Mouse (Mus musculus) bone marrow macrophage, adult 2 months (primary cell): ENCODE measurements around the gene Lrrc8c.

ENCODE experiments used
- CTCF ChIP-seq: IDR thresholded peaks from 2 replicates; pipeline ENCODE4 v1.5.1; 2012; ENCODE audit warnings: low read depth, mild to moderate bottlenecking, low read length, moderate library complexity
- POLR2A ChIP-seq: IDR thresholded peaks from 2 replicates; pipeline ENCODE4 v1.6.1; 2012; ENCODE audit warnings: mild to moderate bottlenecking, low read depth, low read length, borderline replicate concordance

- TF ChIP-seq CTCF (no peak), POLR2A (no peak)
These were observed 53.0 kb downstream of the Lrrc8c start for GRCm38 (mm10) chr5:105572160-105572692.
